Mouse (Mus musculus) kidney, embryonic 16.5 days (tissue): ENCODE measurements around the gene Galr2. TPM values are rescaled to one million over a fixed set of nuclear protein-coding genes. Genes with fewer than 3 reads are reported as not detected.
A peak's percentile ranks its signal among the peaks of the same experiment; 100 is the strongest.

Experiments used
- ATAC-seq: fragments of 200-750 bp; cut with Nextera tagmentation; 2 replicates; pipeline ENCODE4 v1.8.0; 2017; ENCODE audit warnings: moderate TSS enrichment; ENCODE audit not compliant: low FRiP score, low TSS enrichment
- H3K27ac ChIP-seq: fragments of 300-500 bp; sonication (generic); 2 replicates; pipeline ENCODE4 v1.5.1; 2014; ENCODE audit warnings: low read length
- H3K27me3 ChIP-seq: fragments of 300-500 bp; sonication (generic); 2 replicates; pipeline ENCODE4 v1.6.1; 2014; ENCODE audit warnings: low read length, control low read depth, mixed read lengths; ENCODE audit not compliant: insufficient read depth
- H3K36me3 ChIP-seq: fragments of 300-500 bp; sonication (generic); 2 replicates; pipeline ENCODE4 v1.6.1; 2014; ENCODE audit warnings: low read length, control low read depth, mixed read lengths; ENCODE audit not compliant: insufficient read depth
- H3K4me1 ChIP-seq: fragments of 300-500 bp; sonication (generic); 2 replicates; pipeline ENCODE4 v1.6.1; 2014; ENCODE audit warnings: low read length, control low read depth, mixed read lengths; ENCODE audit not compliant: insufficient read depth
- H3K4me2 ChIP-seq: fragments of 300-500 bp; sonication (generic); replicated peaks from 2 replicates; pipeline ENCODE4 v1.6.1; 2014; ENCODE audit warnings: low read depth, low read length
- H3K4me3 ChIP-seq: fragments of 300-500 bp; sonication (generic); 2 replicates; pipeline ENCODE4 v1.5.1; 2014; ENCODE audit warnings: mild to moderate bottlenecking, low read length
- H3K9ac ChIP-seq: fragments of 300-500 bp; sonication (generic); replicated peaks from 2 replicates; pipeline ENCODE4 v1.6.1; 2014; ENCODE audit warnings: low read length
- H3K9me3 ChIP-seq: fragments of 300-500 bp; sonication (generic); 2 replicates; pipeline ENCODE4 v1.6.1; 2016; ENCODE audit warnings: low read length, control low read depth
- WGBS: fragments of 180-500 bp; shearing (Covaris S2); extraction: QIAGEN DNeasy Blood & Tissue Kit; methylation state at CpG from one replicate; pipeline ENCODE4 v1.1.7; 2014; 5-methylcytosine and 5-hydroxymethylcytosine counted together
- polyA plus RNA-seq: library from polyadenylated mRNA; unstranded; fragments of >200 nt; fragmentation: Nextera tagmentation; extraction: Ambion mirVana; gene quantifications from 2 replicates; pipeline ENCODE4 v1.2.1, GENCODE M21; 2015

The Galr2 gene
- polyA plus RNA-seq, 1 experiment from 2014 or later, result 0.19 TPM

- Histone ChIP-seq H3K9ac (no peak overlapping the region), H3K36me3 (peaks cover 60% of the 10 kb centered on the region), H3K4me1 (no peaks in the 10 kb centered on the region), H3K4me3 (no peak overlapping the region), H3K4me2 (no peak overlapping the region), H3K27me3 (no peaks in the 10 kb centered on the region), H3K27ac (no peak overlapping the region), H3K9me3 (no peaks in the 10 kb centered on the region)
- ATAC-seq, result no peak
- WGBS, result 89% methylated on average over 11 of the region's 11 CpGs
These were observed 17.5 kb downstream of the Galr2 start for GRCm38 (mm10) chr11:116298221-116298620.

- Histone ChIP-seq H3K36me3 (peaks cover 64% of the 10 kb centered on the region), H3K27ac (no peak overlapping the region), H3K4me1 (no peaks in the 10 kb centered on the region), H3K27me3 (no peaks in the 10 kb centered on the region), H3K9me3 (no peaks in the 10 kb centered on the region), H3K9ac (no peak overlapping the region), H3K4me3 (no peak overlapping the region), H3K4me2 (no peak overlapping the region)
- WGBS, result 92% methylated on average over 6 of the region's 6 CpGs
- no peak for ATAC-seq
These were observed 17.9 kb downstream of the Galr2 start for GRCm38 (mm10) chr11:116298621-116299020.

- Histone ChIP-seq H3K4me3 (peak overlapping the region; percentile 91), H3K9me3 (no peaks in the 10 kb centered on the region), H3K9ac (no peak overlapping the region; the same call in 1 of the 2 replicates), H3K36me3 (peaks cover 36% of the 10 kb centered on the region), H3K27ac (no peak overlapping the region), H3K27me3 (no peaks in the 10 kb centered on the region), H3K4me1 (peaks cover 5% of the 10 kb centered on the region), H3K4me2 (peak overlapping the region; percentile 93)
- ATAC-seq, result no peak
- 99% methylated on average over 2 of the region's 2 CpGs for WGBS
These were observed 24.7 kb downstream of the Galr2 start for GRCm38 (mm10) chr11:116305423-116305822.

- 0 out of 2 replicates have a peak overlapping the region, but pooled peaks have one; percentile 55 for H3K27ac ChIP-seq
- WGBS, result 1% methylated on average over 53 of the region's 53 CpGs
- peak; percentile 95 for ATAC-seq
These were observed 25.6 kb downstream of the Galr2 start for GRCm38 (mm10) chr11:116306126-116306982.

GRCm38 (mm10) chr11:116307019-116307725 lies 26.4 kb downstream of the Galr2 start, which contains the start of gene Exoc7:
TSS of gene Exoc7 (minus strand) at chr11:116307233.
- ATAC-seq, result peak; percentile 33; the same call in 1 of the 2 replicates
- peaks cover 21% of the 10 kb centered on the region for H3K36me3 ChIP-seq
- peak within 1 kb of the TSS; percentile 91 for H3K4me3 ChIP-seq
- H3K4me1 ChIP-seq, result peaks cover 5% of the 10 kb centered on the region
- 0 out of 2 replicates have a peak within 1 kb of the TSS, but pooled peaks have one; percentile 55 for H3K27ac ChIP-seq
- no peaks in the 10 kb centered on the region for H3K9me3 ChIP-seq
- H3K4me2 ChIP-seq, result peak within 1 kb of the TSS; percentile 93
- H3K27me3 ChIP-seq, result no peaks in the 10 kb centered on the region
- H3K9ac ChIP-seq, result peak within 1 kb of the TSS; percentile 87
- WGBS, result 81% methylated on average over 10 of the region's 10 CpGs

More at GRCm38 (mm10) chr11:116306126-116306982, 25.6 kb downstream of the Galr2 start:
- Histone ChIP-seq H3K4me1 (peaks cover 5% of the 10 kb centered on the region), H3K4me2 (peak overlapping the region; percentile 93), H3K27me3 (no peaks in the 10 kb centered on the region), H3K9ac (peak overlapping the region; percentile 87), H3K9me3 (no peaks in the 10 kb centered on the region), H3K4me3 (peak overlapping the region; percentile 91), H3K36me3 (peaks cover 27% of the 10 kb centered on the region)

- no peak for ATAC-seq
- Histone ChIP-seq H3K4me2 (no peak overlapping the region), H3K27me3 (no peaks in the 10 kb centered on the region), H3K9ac (no peak overlapping the region), H3K4me1 (peaks cover 5% of the 10 kb centered on the region), H3K36me3 (peaks cover 16% of the 10 kb centered on the region), H3K4me3 (no peak overlapping the region), H3K9me3 (no peaks in the 10 kb centered on the region), H3K27ac (no peak overlapping the region)
- WGBS, result 92% methylated on average over 12 of the region's 12 CpGs
These were observed 27.2 kb downstream of the Galr2 start for GRCm38 (mm10) chr11:116307762-116308531.

GRCm38 (mm10) chr11:116309601-116310000 lies 28.9 kb downstream of the Galr2 start:
- Histone ChIP-seq H3K9ac (no peak overlapping the region), H3K4me2 (no peak overlapping the region), H3K4me3 (no peak overlapping the region), H3K27me3 (no peaks in the 10 kb centered on the region), H3K36me3 (peaks cover 2% of the 10 kb centered on the region), H3K27ac (no peak overlapping the region), H3K4me1 (peaks cover 5% of the 10 kb centered on the region), H3K9me3 (no peaks in the 10 kb centered on the region)
- no peak for ATAC-seq
- 83% methylated on average over 3 of the region's 3 CpGs for whole genome bisulfite sequencing

- Histone ChIP-seq H3K27ac (no peak overlapping the region), H3K9ac (no peak overlapping the region), H3K4me3 (no peak overlapping the region), H3K9me3 (no peaks in the 10 kb centered on the region), H3K4me1 (no peaks in the 10 kb centered on the region), H3K27me3 (no peaks in the 10 kb centered on the region), H3K36me3 (no peaks in the 10 kb centered on the region), H3K4me2 (no peak overlapping the region)
- WGBS, result 40% methylated on average over 8 of the region's 8 CpGs
- ATAC-seq, result no peak
These were observed 30.4 kb downstream of the Galr2 start for GRCm38 (mm10) chr11:116311169-116311568.

- 41% methylated on average over 8 of the region's 8 CpGs for WGBS
- Histone ChIP-seq H3K9ac (no peak overlapping the region), H3K4me2 (no peak overlapping the region), H3K27me3 (no peaks in the 10 kb centered on the region), H3K4me3 (no peak overlapping the region), H3K36me3 (no peaks in the 10 kb centered on the region), H3K9me3 (no peaks in the 10 kb centered on the region), H3K27ac (no peak overlapping the region), H3K4me1 (no peaks in the 10 kb centered on the region)
- no peak for ATAC-seq
These were observed 31.6 kb downstream of the Galr2 start for GRCm38 (mm10) chr11:116312359-116312758.
